Mouse (Mus musculus): Measurements from ENCODE around the gene Rnf207.

DNA sequence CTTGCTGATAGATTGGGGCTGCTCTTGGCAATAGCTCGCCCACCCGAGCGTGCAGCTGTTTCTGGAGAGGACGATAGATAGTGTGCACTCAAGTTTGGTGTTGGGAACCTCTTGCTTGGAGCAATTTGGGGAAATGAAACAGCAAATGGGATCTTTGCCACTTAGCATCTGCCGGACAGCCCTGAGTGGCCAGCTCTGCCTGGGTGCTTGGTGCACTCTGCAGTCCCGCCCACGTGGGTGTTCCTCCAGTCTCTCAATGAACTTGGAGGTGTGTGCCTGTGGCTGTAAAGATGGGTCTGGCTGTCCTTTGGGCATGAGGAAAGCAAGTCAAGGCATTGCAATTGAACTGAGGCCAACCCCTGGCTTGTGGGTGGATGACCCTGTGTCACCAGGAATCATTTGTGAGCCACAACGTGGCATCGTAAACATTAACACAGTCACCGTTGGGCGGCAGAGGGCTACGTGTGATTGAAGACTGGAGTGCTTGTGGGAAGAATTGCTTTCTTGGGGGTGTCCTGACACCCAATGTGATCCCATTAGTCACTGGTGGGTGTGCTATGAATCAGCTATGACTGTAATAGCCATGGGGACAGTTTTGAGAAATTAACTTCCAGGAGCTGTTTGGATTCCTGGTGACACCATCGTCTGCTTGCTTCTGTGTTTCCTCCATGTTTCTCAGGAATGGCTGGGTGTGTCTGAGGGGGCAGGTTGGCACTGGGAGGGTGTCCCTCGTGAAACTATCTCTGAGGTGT is 35.3 kb upstream of the Rnf207 start:
- TF ChIP-seq CTCF (IDR thresholded peaks at IDR 0.05; ENCODE audit: control insufficient read depth, insufficient read depth, low read length): no peak
- no peak for TF ChIP-seq POLR2A (IDR thresholded peaks at IDR 0.05; ENCODE audit: borderline replicate concordance, control insufficient read depth, low read depth, low read length)

All from bone marrow, adult 2 months (tissue).